Mouse (Mus musculus): ENCODE data around the gene Scp2.

The Scp2 gene

DNA sequence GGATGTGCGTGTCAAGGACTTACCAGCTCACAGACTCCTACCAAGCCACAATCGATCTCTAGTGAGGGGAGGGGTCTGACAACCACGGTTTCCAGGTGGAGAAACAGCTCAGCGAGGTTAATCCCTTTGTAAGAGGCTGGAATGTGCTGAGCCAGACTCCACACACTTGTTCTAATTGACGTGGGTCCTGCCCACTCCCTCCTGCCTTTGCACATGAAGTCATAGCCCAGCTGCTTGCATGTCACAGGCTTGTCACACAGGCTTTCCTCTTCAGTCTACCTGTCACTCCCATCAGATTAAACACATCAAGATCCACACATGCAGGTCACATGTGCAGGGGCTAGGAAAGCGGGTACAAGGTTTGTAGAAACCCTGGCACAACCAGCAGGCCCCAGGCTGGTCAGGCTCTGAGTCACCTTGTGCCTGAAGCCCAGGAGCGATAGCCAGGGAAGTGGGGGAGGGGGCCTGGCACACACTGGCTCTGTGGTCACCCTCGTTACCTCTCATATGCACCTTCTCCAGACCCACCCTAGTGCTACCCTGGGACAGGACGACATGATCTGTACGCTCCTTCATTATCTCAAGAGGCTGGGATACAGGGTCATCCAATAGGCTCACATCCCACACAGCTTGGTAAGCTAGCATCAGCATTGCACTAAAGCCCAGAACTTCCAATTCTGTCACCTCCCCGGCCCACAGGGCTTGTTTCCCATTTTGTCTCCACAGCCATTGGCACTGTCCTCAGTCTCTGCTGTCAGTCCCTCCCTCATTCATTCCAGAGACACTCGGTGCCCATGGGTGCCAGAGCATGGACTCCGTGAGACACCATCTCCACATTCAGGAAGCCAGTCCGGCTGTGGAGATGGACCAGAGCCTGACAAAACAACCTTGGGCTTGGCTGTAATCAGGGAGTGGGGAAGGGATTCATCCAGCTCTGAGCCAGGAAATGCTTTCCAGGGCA is 125.6 kb downstream of the Scp2 start:
- peak; percentile 57 for DNase-seq (ENCODE audit: low read depth, low spot score)

DNA sequence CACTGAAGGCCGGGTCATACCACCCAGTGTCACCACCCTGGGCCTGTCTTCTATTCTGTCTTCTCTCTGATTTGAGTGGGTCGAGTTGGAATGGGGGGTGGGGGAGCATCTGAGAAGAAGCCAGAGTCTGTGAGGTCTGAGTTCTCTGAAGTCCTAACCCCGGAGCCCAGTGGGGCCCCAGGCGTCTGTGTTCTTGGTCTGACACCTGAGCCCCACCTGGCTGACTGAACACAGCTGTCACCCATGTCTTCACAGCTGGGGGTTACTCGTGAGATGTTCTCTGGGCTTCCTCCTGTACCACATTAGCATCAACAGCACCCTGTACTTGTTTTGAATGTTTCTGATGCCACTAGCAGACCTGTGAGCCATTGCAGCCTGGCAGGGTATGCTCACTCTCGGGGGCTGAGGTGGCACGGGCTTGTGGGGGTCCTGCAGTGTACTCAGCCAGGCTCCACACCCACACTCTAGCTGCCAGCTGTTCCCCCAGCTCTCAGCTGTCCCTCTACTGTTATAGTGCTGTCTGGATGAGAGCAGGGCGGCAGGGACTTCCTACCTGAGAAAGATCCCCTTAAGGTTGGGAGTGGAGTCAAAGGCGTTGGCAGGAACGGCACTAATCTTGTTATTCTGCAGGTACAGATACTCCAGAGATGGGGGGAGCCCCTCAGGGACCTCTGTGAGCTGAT is 126.4 kb downstream of the Scp2 start:
- DNase-seq (ENCODE audit: low read depth, low spot score) = no peak

DNA sequence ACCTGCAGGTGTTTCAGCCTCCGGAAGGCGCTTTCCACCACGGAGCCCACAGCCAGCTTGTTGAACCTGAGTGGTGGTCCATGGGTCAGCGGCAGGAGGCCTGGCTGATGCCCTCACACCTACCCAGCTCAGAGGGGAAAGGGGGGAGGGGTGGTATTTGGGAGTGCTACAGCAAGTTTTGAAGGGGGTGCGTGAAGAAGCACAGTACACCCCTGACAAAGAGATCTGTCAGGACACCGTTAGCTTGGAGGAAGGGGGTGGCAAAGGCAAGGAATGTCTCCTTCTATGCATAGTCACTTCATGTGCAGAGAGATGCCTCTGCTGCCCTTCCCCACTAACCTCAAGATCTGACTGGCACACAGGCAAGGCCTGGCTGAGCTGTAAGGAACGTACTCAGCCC is 127.0 kb downstream of the Scp2 start:
- DNase-seq (ENCODE audit: low read depth, low spot score) = no peak

DNA sequence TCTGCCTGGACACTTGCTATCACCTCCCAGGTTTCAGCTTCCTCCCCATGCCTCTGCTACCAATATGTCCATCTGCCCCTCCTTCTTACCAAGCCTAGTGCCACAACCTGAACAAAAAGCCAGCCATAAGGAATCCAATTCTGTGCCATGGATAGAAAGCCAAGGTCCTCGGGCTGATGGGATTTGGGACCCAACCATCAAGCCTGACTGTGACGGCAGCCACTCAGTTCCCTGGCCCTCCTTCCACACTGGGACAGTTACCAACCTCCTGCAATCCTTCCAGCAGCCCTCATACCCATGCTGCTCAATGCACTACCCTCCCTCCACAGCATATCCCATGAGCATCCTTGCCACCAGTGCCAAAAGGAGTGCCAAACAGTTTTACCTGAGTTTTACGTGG is 128.5 kb downstream of the Scp2 start:
- DNase-seq (ENCODE audit: low read depth, low spot score) = no peak

DNA sequence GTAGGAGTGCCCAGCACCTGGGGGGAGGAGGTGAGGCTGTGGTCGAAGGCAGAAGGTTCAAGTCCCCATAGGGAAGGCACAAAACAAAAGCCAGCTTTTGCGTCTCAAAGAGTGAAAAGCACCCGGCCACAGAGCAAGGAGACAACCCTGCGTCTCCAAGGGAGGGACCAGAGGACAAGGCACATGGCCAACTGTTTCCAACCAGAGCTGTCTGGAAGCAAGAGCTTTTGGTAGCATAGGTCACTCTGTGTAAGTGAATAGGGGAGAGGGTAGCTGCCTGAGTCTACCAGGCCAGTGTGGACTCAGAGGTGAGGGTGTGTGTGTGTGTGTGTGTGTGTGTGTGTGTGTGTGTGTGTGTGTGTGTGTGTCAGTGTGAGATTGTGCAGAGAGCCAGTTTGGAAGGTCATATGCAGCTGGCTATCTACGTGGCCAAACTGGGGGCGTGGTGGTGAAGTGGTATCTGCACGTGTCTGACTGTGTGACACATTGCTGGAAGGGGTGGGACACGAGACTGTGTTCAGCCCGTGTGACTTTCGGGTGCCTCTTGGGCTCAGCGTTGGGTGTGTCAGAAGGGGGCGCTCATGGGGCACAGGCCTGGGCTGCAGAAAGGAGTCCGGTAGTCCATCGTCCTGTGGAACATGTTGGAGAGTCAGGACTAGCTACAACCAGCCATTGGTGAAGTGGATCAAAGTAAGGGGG is 129.6 kb downstream of the Scp2 start:
- DNase-seq (ENCODE audit: low read depth, low spot score) = no peak

DNA sequence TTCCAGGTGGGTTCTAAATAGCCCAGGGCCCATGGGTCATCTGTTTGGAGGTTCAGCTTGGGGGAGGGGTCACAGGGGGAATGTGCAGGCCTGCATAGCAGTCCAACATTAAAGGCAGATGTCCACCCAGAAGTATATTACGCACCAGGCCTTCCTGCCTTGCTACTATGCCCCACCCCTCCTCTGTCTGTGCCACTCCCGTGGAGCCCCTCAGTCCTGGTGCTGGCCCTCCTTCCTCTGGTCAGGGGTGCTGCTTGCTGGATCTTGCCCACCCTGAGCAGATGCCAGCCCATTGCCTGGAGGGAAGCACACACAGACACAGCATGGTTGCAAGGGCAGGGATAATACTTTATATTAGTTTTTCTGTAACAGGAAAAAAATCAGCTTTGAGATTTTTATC is 130.3 kb downstream of the Scp2 start:
- DNase-seq (ENCODE audit: low read depth, low spot score) = no peak

DNA sequence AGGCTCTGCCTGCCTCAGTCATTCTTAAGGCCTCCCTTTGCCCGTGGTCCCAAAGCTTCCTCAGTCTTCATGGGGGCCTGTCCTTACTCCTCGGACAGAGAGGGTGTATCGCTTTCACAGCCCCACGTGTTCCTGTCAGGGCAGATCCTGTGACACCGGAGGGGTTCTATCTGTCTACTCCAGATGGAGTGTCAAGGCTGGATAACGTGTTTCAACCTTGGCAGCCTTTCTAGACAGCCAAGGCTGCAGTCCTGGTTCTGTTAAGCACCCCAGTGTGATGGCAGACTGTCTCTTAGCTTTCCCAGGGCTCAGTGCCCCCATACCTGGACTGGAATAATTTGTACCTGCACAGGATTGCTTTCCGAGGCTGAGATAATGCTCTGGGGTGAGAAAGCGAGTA is 136.3 kb downstream of the Scp2 start:
- peak; percentile 67 for DNase-seq (ENCODE audit: low read depth, low spot score)

- peak; percentile 44 for DNase-seq (ENCODE audit: low read depth, low spot score)
Measured at GRCm38 (mm10) chr4:108007532-108008103, 137.2 kb downstream of the Scp2 start.

DNA sequence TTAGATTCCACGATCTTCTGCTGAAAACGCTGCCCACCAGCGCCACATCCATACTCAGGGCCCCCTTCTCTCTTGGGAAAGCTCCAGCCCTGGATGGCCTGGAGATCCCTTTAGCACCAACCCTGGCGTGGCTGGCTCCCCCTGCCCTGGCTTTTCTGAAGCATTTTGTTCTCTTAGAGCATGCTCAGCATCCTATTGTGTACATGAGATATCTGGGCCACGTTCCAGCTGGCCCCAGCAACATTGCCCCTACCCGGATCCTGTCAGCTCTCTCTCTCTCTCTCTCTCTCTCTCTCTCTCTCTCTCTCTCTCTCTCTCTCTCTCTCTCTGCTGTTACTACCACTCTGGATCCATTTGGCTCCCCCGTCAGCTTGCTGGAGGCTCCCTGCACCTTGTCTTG is 139.5 kb downstream of the Scp2 start:
- DNase-seq (ENCODE audit: low read depth, low spot score) = no peak

DNA sequence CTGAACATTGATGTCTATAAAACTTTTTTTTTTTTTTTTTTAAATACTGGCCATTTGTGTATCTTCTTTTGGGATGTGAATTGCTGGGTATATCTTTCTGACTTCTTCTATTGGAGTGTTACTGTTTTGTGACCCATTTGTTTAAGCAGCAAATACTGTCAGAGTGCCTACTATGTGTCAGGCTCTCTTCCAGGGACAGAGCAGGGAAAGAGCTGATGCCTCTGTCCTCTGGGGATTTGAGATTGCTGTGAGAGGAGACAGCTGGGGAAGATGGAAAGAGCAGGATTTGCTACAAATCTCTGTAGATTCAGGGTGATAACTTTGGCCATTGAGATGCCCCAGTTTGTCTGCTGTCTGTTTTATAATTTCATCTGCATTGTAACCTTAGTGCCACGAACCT is 145.4 kb downstream of the Scp2 start:
- DNase-seq (ENCODE audit: low read depth, low spot score) = no peak

GRCm38 (mm10) chr4:107998641-107999332 is 146.0 kb downstream of the Scp2 start:
- DNase-seq (ENCODE audit: low read depth, low spot score) = no peak

DNA sequence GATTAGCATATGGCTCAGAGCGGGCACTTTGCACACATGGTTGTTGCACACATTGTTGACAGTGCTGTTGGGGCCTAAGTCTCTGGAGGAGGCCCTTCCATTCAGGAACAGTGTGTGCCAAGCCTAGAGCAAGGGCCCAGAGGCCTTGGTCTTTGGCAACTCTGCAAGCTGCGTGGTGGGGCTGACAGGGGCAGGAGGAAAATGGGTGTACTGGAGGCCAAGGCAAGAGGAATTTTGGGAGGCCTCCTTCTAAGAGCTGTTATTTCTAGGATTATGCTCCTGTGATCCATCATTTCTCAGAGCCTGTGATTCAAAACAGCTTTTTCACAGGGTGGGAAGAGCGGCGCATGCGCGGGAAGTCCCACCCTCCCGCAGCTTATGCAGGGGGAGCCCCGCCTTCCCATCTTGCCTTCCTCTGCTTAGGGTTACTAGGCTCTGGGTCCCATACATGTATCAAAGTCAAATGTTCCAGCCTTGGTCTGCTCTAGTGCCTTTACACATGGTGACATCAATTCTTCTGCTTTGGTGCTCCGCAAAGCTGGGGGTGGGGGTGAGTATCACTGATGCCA is 148.3 kb downstream of the Scp2 start:
- no peak for DNase-seq (ENCODE audit: low read depth, low spot score)

GRCm38 (mm10) chr4:107995727-107996126 is 149.1 kb downstream of the Scp2 start:
- no peak for DNase-seq (ENCODE audit: low read depth, low spot score)

- DNase-seq (ENCODE audit: low read depth, low spot score) = no peak
Measured at GRCm38 (mm10) chr4:107995011-107995410, 149.8 kb downstream of the Scp2 start.
